Comparison of ENCODE assay signal across 21 mouse cellular contexts in genomic region chr3:65525731-65526130, GRCm38 (mm10).
"Had no signal": no experiment of that assay in that cellular context is flagged by ENCODE, and none has a peak within 500 bp of the region (broad histone marks: within the 10 kb centered on the region; RNA-seq: fewer than 3 reads in every experiment).

No protein-coding gene starts in this region.

- H3K9ac ChIP-seq: kidney, embryonic 15.5 days; limb, embryonic 12.5 days; limb, embryonic 15.5 days; liver, embryonic 14.5 days; liver, postnatal 0 days; lung, embryonic 15.5 days; midbrain, embryonic 12.5 days; midbrain, embryonic 15.5 days; neural tube, embryonic 13.5 days had no signal

- H3K9me3 ChIP-seq: kidney, embryonic 15.5 days; limb, embryonic 12.5 days; limb, embryonic 15.5 days; lung, embryonic 15.5 days; midbrain, embryonic 12.5 days; midbrain, embryonic 15.5 days; neural tube, embryonic 13.5 days had no signal

- ATAC-seq: liver, postnatal 0 days; midbrain, embryonic 15.5 days had no signal

- H3K4me2 ChIP-seq: kidney, embryonic 15.5 days; limb, embryonic 12.5 days; limb, embryonic 15.5 days; liver, embryonic 11.5 days; lung, embryonic 15.5 days; midbrain, embryonic 12.5 days; midbrain, embryonic 15.5 days; neural tube, embryonic 13.5 days had no signal

- DNase-seq: kidney, adult 8-10 months; kidney, postnatal 10 days; kidney, postnatal 36 days; layer of hippocampus, postnatal 36 days; left cerebral cortex, postnatal 4 days; liver, postnatal 0 days; lung, postnatal 14 days; lung, postnatal 4 days; thymus, adult 2 months; thymus, postnatal 14 days; thymus, postnatal 4 days had no signal

- H3K27ac ChIP-seq: limb, embryonic 12.5 days; limb, embryonic 15.5 days; liver, embryonic 14.5 days; lung, embryonic 15.5 days; midbrain, embryonic 12.5 days; midbrain, embryonic 15.5 days; neural tube, embryonic 13.5 days had no signal

- H3K4me3 ChIP-seq: kidney, embryonic 15.5 days; limb, embryonic 12.5 days; limb, embryonic 15.5 days; lung, embryonic 15.5 days; midbrain, embryonic 12.5 days; midbrain, embryonic 15.5 days; myocyte; neural tube, embryonic 13.5 days had no signal

- H3K36me3 ChIP-seq: kidney, embryonic 15.5 days; limb, embryonic 12.5 days; limb, embryonic 15.5 days; lung, embryonic 15.5 days; midbrain, embryonic 12.5 days; midbrain, embryonic 15.5 days; neural tube, embryonic 13.5 days had no signal

- H3K27me3 ChIP-seq: kidney, embryonic 15.5 days; limb, embryonic 12.5 days; limb, embryonic 15.5 days; lung, embryonic 15.5 days; midbrain, embryonic 15.5 days; neural tube, embryonic 13.5 days had no signal

- H3K4me1 ChIP-seq: limb, embryonic 15.5 days had no signal
